Mouse (Mus musculus) liver, adult 2 months (tissue): ENCODE measurements around the gene Terf2.

Source experiments
- CTCF ChIP-seq: fragments of 200-500 bp; IDR thresholded peaks from 2 replicates; pipeline ENCODE4 v1.5.1; 2011; ENCODE audit warnings: low read depth, low read length, control low read depth
- POLR2A ChIP-seq: fragments of 200-500 bp; IDR thresholded peaks from 2 replicates; pipeline ENCODE4 v1.6.1; 2011; ENCODE audit warnings: low read length, control low read depth; ENCODE audit not compliant: insufficient read depth; ENCODE audit errors: extremely low read depth

GRCm38 (mm10) chr8:107029310-107029709, 67.0 kb downstream of the Terf2 start:
- TF ChIP-seq CTCF (no peak), POLR2A (no peak)
